Mouse (Mus musculus) liver, embryonic 14.5 days (tissue): Measurements from ENCODE around the gene Tmem185b.

Experiments
- CTCF ChIP-seq: IDR thresholded peaks from 2 replicates; pipeline ENCODE4 v1.5.1; 2016; ENCODE audit warnings: antibody characterized with exemption, low read depth, control low read depth
- EP300 ChIP-seq: IDR thresholded peaks from 2 replicates; pipeline ENCODE4 v1.6.1; 2016; ENCODE audit warnings: antibody characterized with exemption, low read depth

DNA sequence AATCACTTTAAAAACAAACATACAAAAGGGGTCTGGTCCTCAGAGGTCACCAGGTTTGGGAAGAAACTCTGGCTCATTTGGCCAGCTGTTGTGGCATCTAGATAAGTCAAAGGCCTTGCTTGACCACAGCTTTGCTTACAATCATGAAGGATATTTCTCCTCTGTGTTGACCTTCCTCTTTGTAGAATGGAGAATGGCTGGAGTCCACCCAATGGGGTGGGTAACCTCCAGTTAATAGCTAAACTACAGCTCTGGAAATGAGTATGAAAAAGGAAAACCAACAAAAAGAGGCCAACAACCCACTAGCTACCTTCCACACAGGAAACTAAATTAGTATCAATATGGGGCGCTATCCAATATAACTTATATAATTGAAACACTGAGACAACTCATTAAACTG, 25.7 kb downstream of the Tmem185b start:
- TF ChIP-seq CTCF (no peak), EP300 (no peak)
